Mouse (Mus musculus) c-Kit-negative CD71-positive TER-119-positive erythroid progenitor cells, embryonic 14.5 days (primary cell): ENCODE data around the gene Sema7a.
A peak's percentile ranks its signal among the peaks of the same experiment; 100 is the strongest.

Experiments used
- DNase-seq: peaks from one replicate; pipeline ENCODE4 v3.0.0-alpha.2; 2013; ENCODE audit warnings: low read depth, low spot score

Sema7a gene

DNA sequence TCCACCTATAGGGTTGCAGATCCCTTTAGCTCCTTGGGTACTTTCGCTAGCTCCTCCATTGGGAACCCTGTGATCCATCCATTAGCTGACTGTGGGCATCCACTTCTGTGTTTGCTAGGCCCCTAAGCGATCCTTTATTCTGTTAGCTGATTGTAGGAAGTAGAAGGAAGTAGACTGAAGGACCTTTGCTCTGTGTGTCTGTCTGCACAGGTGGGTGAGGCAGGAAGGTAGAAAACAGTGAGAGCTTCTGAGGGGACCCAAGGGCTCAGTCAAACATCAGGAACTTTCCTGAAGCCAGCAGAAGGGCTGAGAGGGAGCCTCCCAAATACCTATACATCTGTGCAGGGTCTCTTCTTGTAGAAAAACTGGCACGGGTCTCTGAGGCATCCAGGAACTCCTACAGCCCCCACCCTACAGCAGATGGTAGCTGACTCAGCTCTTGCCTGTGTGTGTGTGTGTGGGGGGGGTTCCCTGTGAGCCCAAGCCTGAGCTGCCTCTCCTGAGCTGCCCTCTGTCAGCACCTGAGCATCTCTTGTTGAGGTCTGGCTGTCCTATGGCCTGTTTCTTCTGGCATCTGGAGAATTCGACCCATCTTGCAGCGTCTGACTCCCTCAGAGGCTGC is 35.4 kb downstream of the Sema7a start:
- DNase-seq: no peak

DNA sequence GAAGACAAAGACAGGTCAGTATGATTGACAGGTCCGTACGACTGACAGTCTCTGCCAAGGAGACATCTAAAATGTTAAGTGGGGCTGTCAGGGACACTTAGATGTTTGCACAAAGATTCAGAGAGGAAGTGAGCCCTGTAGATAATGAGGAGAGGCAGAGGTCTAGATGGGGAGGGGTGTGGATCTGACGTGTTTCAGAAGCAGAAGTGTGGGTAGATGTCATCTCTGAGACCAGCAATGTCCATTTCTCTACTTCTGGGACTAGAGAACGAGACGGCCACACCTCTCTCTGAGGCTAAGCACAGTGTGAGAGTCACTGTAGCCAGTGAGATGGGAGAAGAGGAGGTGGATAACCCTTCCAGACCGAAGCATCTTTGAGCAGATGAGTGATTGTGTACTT is 38.1 kb downstream of the Sema7a start:
- no peak for DNase-seq

DNA sequence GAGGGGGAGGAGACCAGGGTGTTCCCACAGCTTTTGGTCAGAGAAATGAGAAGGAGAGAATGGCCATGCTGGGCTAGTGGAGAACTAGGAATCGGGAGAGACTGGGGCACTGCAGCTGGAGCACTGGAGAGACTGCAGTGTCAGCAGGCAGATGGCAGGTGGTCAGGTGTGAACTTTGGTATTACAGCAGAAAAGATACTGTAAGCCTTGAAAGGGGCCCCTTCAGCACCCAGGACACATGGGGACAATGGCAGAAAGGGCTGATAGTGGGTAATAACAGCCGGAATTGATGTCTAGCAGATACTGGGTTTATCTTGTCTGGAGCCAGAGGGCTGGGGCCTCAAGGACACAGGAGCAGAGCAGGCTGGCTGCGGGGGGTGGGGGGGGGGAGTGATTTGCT is 38.9 kb downstream of the Sema7a start:
- no peak for DNase-seq

DNA sequence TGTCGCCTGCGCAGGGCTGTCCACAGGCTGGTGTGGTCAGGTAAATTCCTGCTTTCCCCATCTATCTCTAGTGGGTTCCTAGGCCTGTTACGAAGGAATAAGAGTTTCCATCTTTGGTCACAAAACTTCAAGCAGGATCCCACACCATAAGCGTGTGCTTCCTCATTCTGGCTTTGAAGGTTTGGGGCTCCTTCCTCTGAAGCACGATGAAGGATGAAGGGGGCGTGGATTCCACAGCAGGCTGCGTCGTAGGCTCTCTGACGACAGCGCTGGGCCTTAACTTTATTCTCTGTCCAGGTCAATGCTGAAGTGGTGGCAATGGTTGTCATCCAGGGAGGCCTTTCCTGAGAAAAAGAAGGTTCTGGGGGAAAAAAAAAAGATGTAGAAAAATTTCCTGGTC is 40.7 kb downstream of the Sema7a start:
- no peak for DNase-seq

DNA sequence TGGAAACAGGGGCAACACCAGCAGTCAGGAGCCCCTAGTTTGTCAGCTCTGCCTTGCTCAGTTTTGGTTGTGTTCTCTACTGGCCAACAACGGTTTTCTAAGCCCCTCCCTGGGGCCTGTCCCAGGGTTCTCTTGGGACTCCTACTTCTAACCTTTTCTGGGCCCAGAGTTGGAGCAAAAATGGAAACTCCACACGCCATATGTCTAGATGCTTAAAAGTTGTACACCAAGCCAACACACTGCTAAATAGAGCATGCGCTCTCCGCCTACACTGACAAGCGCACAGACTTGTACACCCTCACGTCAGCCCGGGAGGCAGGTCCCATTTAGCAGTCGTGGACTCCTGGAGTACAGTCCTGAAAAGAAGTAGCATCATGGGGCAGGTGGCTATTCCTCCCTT is 45.4 kb downstream of the Sema7a start:
- no peak for DNase-seq

DNA sequence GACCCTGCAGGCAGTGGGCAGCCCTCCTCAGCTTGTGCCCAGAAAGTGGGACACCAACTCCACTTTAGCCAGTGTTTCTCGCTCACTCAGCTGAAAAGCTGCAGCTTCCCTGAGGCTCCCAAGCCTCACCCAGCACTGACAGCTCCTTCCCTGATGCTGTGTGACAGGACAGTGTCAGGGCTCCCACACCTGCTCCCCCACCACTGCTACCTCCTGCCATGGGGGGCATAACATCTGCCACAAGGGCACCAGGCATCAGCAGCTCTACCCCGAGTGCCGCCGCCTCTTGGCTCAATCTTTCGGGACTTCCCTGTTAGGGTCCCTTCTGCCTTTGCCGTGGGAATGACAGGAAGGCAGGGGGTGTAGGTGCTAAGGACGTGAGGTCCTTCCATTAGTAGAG is 46.4 kb downstream of the Sema7a start:
- no peak for DNase-seq

DNA sequence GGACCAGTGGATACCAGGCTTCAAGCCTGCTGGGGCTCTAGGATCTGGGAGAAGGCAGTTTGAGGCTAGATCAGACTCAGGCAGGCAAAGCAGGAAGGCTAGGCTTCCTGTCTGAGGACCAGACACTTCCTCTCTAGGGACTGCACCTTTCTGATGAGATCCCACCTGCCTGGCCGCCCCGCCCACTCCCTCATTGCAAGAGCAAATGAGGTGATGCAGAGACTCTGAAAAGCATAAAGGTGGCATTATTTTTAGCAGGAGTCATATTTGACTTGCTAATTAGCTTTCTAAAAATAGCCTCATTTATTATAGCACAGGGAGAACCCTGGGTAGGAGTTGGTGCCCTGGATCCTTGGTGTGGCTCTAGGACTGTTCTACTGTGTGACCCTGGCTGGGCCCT is 48.2 kb downstream of the Sema7a start:
- no peak for DNase-seq

GRCm38 (mm10) chr9:57989309-57989708 is 49.4 kb downstream of the Sema7a start:
- no peak for DNase-seq

DNA sequence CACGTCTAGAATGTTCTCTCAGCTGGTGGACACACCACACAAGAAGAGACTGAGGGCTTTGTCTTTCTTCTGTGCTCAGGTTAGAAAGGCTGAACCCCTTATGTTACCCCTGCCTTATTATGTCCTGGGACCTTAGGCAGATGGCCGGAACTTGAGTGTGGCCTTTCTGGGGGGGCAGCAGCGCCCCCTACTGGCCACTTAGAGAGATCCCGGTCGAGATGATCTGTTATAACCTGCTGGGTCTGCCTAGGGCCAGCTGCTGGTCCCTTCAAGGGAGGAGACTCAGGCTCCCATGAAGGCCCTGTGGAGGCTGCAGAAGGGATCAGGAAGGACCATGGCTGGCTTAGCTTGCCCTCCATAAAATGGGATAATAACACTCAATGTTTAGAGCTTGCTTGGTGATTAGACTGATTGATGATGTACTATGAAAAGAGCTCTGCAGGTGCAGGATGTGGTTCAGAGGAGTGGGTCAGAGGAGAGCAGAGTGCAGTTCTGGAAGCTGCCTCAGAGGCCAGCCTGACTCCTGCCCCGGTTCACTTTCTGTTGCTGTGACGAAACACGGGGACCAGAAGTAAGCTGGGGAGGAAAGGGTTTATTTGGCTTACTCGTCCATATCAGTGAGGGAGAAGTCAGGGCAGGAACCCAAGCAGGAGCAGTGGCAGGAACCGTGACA is 50.7 kb downstream of the Sema7a start:
- DNase-seq: peak; percentile 12

DNA sequence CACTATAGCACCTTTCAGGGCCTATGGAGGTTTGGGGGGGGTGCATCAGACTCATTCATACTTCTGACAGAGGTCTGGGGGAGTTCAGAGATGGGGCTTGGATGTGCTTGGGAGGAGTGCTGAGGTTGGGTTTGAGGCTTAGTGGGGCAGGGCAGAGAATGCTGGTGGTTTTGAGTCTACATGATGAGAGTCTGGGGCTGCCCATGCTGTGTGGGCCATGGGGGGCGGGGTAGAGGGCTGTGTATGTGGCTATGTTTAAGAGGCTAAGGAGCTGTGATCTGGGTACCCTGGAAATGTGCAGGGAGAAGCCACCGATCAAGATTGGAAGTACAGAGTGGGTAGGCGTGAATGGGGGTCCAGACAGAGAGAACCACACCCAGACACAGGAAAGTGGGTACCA is 52.1 kb downstream of the Sema7a start:
- no peak for DNase-seq

- DNase-seq: no peak
Observed at GRCm38 (mm10) chr9:57992781-57993591, 53.1 kb downstream of the Sema7a start.

DNA sequence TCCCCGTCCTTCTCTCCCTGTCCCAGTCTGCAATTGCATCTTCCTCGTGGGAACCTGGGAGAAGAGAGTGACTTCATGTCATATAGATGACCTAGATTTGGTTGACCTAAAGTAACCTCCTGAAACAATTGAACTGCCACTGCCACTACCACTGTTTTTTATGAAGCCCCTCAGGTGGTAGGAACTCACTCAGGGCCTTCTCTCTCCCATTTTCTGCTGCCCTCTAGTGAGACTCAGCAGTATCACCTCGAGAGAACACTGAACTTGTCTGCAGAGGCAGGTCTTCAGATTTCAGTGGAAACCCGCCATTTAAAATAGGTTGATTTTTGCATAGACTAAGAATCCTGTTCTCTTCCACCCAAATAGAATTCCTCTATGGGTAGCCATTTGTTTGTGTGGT is 55.4 kb downstream of the Sema7a start:
- no peak for DNase-seq

GRCm38 (mm10) chr9:57997511-57998031 is 57.7 kb downstream of the Sema7a start:
- no peak for DNase-seq

DNA sequence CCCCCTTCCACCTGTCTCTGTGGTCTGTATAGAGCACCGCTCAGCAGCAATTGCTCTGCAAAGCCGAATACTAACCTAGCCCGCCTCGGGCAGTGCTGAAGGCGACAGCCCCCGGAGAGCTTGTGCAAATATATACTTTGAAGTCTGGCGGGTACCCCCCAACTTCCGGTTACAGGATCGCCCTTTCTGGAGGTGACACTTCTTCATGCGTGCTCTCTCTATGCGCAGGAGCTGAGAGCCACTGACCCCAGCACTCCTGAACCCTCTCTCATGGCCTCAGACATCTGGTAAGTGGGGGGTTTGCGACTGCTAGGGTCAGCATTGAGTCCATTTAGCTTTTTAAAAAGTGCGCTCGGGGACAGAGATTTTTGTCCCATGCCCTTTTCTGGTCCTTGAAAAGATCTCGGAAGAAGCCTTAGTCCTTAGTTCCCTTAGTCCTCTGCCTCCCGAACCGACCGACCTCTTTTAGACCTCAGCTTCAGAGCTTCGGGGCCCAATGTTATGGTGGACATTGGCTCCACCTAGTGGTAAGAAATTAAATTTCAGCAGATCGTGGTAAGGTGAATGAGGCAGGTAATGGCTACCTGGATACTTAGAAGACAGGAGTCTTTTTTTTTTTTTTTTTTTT is 58.2 kb downstream of the Sema7a start:
- peak; percentile 36 for DNase-seq

GRCm38 (mm10) chr9:57998685-57999084 is 58.8 kb downstream of the Sema7a start:
- DNase-seq: no peak

GRCm38 (mm10) chr9:57999676-58000075 is 59.8 kb downstream of the Sema7a start:
- no peak for DNase-seq

- no peak for DNase-seq
Observed at GRCm38 (mm10) chr9:58003272-58003671, 63.4 kb downstream of the Sema7a start.

DNA sequence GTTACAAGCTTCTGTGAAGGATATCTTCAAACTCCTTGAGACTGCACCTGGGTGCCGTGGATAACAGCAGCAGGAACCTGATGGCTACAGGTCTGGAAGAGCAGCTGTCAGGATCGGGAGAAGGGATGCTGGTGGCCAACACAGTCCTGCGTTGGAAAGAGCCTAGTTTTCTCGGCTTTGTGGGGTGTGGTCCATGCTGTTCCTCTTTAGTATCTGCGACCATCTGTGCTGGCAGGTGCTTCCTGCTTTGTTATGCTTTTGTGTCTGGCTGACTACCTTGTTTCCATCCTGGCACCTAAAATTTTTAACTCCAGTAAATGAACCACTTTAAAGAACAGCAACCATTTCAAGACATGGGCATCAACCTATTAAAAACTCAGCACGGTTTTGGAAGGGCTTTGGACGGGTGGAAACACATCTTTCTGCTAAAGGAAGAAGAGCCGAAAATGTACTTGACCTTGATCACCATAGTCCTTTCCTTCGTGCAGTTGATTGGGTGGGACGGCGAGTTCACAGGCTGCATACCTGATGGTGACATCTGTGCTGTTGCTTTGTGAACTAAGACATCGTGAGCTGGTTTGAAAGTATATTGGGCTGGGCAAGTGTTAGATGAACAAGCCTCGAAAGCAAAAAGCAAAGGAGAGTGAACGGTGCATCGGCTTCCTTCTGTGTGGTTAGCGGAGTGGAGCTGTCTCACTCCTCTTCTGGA is 66.0 kb downstream of the Sema7a start, which contains the start of gene Cyp11a1:
Gene Cyp11a1, plus strand, starts transcription at position 659 of the 709 bp plus-strand sequence.
- DNase-seq: no peak

GRCm38 (mm10) chr9:58008336-58009014 is 68.6 kb downstream of the Sema7a start:
- no peak for DNase-seq

DNA sequence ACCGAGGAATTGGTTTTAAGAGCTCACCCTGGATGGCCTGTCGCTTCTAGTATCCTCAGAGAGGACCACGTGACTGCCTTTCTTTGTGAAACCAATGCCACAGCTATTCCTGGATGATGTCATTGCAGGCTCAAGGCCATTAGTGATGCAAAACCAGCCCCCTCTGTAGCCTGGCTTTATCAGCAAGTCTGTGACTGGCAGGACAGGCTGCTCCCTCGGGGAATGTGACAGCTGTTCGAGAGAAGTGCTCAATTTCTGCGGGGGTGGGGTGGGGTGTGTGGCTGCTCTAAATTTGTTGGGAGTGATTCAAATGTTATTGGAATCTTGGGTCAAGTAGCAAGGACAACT is 69.1 kb downstream of the Sema7a start:
- no peak for DNase-seq

GRCm38 (mm10) chr9:58009588-58009987 is 69.7 kb downstream of the Sema7a start:
- no peak for DNase-seq
